Mouse (Mus musculus): ENCODE measurements around the gene Avpr2. TPM values are rescaled to one million over a fixed set of nuclear protein-coding genes. Genes with fewer than 3 reads are reported as not detected.
A peak's percentile ranks its signal among the peaks of the same experiment; 100 is the strongest.

The Avpr2 gene
- 0.24 and 0.26 TPM in 2 replicates for polyA plus RNA-seq (2015; fragmentation: Nextera tagmentation; extraction: Ambion mirVana)

GRCm38 (mm10) chrX:73891551-73892152 lies at the start of gene Avpr2:
Avpr2 (plus strand) TSS chrX:73892102.
- H3K9ac ChIP-seq, result no peak within 1 kb of the TSS
- H3K4me1 ChIP-seq, result no peaks in the 10 kb centered on the region
- no peak for ATAC-seq (ENCODE audit: insufficient number of reproducible peaks, low FRiP score, low TSS enrichment, low read depth)
- no peaks in the 10 kb centered on the region for H3K9me3 ChIP-seq
- H3K4me3 ChIP-seq, result no peak within 1 kb of the TSS
- H3K4me2 ChIP-seq, result no peak within 1 kb of the TSS
- 0 out of 2 replicates have a peak, but pooled peaks cover 5% of the 10 kb centered on the region for H3K27me3 ChIP-seq
- H3K27ac ChIP-seq, result no peak within 1 kb of the TSS
- WGBS, result 65% methylated on average over 6 of the region's 6 CpGs
- no peaks in the 10 kb centered on the region for H3K36me3 ChIP-seq

GRCm38 (mm10) chrX:73854326-73855086 lies 37.4 kb upstream of the Avpr2 start:
- Histone ChIP-seq H3K27ac (no peak overlapping the region), H3K4me2 (no peak overlapping the region), H3K4me3 (no peak overlapping the region), H3K4me1 (no peaks in the 10 kb centered on the region), H3K9ac (no peak overlapping the region), H3K9me3 (no peaks in the 10 kb centered on the region), H3K27me3 (no peaks in the 10 kb centered on the region), H3K36me3 (no peaks in the 10 kb centered on the region)
- ATAC-seq (ENCODE audit: insufficient number of reproducible peaks, low FRiP score, low TSS enrichment, low read depth), result no peak
- WGBS, result 86% methylated on average over 8 of the region's 9 CpGs

- Histone ChIP-seq H3K36me3 (no peaks in the 10 kb centered on the region), H3K9me3 (no peaks in the 10 kb centered on the region), H3K4me1 (no peaks in the 10 kb centered on the region), H3K4me3 (no peak overlapping the region), H3K9ac (no peak overlapping the region), H3K27me3 (no peaks in the 10 kb centered on the region), H3K27ac (no peak overlapping the region), H3K4me2 (no peak overlapping the region)
- ATAC-seq (ENCODE audit: insufficient number of reproducible peaks, low FRiP score, low TSS enrichment, low read depth), result no peak
- WGBS, result 67% methylated on average over 3 of the region's 3 CpGs
These were observed 36.9 kb upstream of the Avpr2 start for GRCm38 (mm10) chrX:73855087-73855408.

- H3K4me2 ChIP-seq, result no peak overlapping the region
- no peak for ATAC-seq (ENCODE audit: insufficient number of reproducible peaks, low FRiP score, low TSS enrichment, low read depth)
- H3K4me1 ChIP-seq, result no peaks in the 10 kb centered on the region
- no peak overlapping the region for H3K27ac ChIP-seq
- H3K36me3 ChIP-seq, result no peaks in the 10 kb centered on the region
- no peaks in the 10 kb centered on the region for H3K9me3 ChIP-seq
- no peak overlapping the region for H3K4me3 ChIP-seq
- H3K27me3 ChIP-seq, result no peaks in the 10 kb centered on the region
- no peak overlapping the region for H3K9ac ChIP-seq
- WGBS, result 46% methylated on average over 3 of the region's 3 CpGs
These were observed 27.2 kb upstream of the Avpr2 start for GRCm38 (mm10) chrX:73864692-73865091.

GRCm38 (mm10) chrX:73867256-73867655 lies 24.6 kb upstream of the Avpr2 start:
- WGBS, result 22% methylated on average over 3 of the region's 3 CpGs
- Histone ChIP-seq H3K9me3 (no peaks in the 10 kb centered on the region), H3K4me2 (no peak overlapping the region), H3K27ac (no peak overlapping the region), H3K9ac (no peak overlapping the region), H3K4me1 (no peaks in the 10 kb centered on the region), H3K27me3 (no peaks in the 10 kb centered on the region), H3K4me3 (no peak overlapping the region), H3K36me3 (no peaks in the 10 kb centered on the region)
- no peak for ATAC-seq (ENCODE audit: insufficient number of reproducible peaks, low FRiP score, low TSS enrichment, low read depth)

GRCm38 (mm10) chrX:73867852-73868251 lies 24.1 kb upstream of the Avpr2 start:
- Histone ChIP-seq H3K4me2 (no peak overlapping the region), H3K27ac (no peak overlapping the region), H3K4me3 (no peak overlapping the region), H3K36me3 (no peaks in the 10 kb centered on the region), H3K27me3 (no peaks in the 10 kb centered on the region), H3K9me3 (no peaks in the 10 kb centered on the region), H3K4me1 (no peaks in the 10 kb centered on the region), H3K9ac (no peak overlapping the region)
- ATAC-seq (ENCODE audit: insufficient number of reproducible peaks, low FRiP score, low TSS enrichment, low read depth), result no peak
- 63% methylated on average over 1 of the region's 1 CpGs for WGBS

DNA sequence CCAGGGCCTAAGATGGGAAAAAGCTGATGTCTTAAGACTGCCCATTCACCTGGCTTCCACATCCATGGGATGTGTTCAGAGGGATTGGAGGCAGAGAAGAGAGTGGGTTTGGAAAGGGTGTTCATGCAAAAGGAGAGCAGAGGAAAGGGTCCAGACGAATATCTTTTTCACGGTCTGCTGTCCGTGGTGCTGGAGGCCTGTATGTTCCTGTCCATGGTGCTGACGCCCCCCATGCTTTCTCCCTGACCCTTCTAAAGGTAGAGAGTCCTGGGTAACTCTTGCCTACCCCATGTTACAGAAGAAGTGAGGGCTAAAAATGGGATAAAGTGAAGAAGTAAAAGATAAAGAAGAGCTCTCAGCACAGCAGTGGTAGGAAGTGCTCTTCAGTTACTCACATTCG lies 22.6 kb upstream of the Avpr2 start:
- Histone ChIP-seq H3K27me3 (no peaks in the 10 kb centered on the region), H3K4me2 (no peak overlapping the region), H3K4me3 (no peak overlapping the region), H3K36me3 (no peaks in the 10 kb centered on the region), H3K4me1 (no peaks in the 10 kb centered on the region), H3K9ac (no peak overlapping the region), H3K9me3 (no peaks in the 10 kb centered on the region), H3K27ac (no peak overlapping the region)
- WGBS, result 13% methylated on average over 5 of the region's 5 CpGs
- ATAC-seq (ENCODE audit: insufficient number of reproducible peaks, low FRiP score, low TSS enrichment, low read depth), result no peak

DNA sequence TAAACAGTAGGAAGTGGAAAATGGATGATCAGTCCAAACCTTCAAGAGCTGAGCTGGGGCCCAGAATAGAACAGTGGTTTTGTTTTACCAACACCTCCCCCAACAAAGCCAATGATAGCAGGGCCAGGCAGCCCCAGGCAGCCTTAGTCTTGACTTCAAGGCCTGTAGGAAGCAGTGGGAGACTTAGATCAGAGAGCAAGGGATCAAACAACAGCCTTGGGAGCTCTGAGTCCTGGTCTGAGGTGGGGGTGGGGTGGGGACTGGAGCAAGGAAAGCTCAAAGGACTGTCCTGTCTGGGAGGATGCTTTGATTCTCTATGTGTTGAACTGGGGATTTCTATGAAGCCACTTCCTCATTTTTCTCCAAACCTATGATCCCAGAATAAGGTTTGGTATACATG lies 20.4 kb upstream of the Avpr2 start:
- Histone ChIP-seq H3K9ac (no peak overlapping the region), H3K27me3 (no peaks in the 10 kb centered on the region), H3K36me3 (no peaks in the 10 kb centered on the region), H3K4me3 (no peak overlapping the region), H3K27ac (no peak overlapping the region), H3K4me1 (no peaks in the 10 kb centered on the region), H3K9me3 (no peaks in the 10 kb centered on the region), H3K4me2 (no peak overlapping the region)
- ATAC-seq (ENCODE audit: insufficient number of reproducible peaks, low FRiP score, low TSS enrichment, low read depth), result no peak

- no peak overlapping the region for H3K4me3 ChIP-seq
- no peak overlapping the region for H3K4me2 ChIP-seq
- WGBS, result 58% methylated on average over 1 of the region's 1 CpGs
- H3K4me1 ChIP-seq, result no peaks in the 10 kb centered on the region
- no peaks in the 10 kb centered on the region for H3K27me3 ChIP-seq
- no peak for ATAC-seq (ENCODE audit: insufficient number of reproducible peaks, low FRiP score, low TSS enrichment, low read depth)
- no peak overlapping the region for H3K9ac ChIP-seq
- no peaks in the 10 kb centered on the region for H3K9me3 ChIP-seq
- no peaks in the 10 kb centered on the region for H3K36me3 ChIP-seq
- H3K27ac ChIP-seq, result no peak overlapping the region
These were observed 19.9 kb upstream of the Avpr2 start for GRCm38 (mm10) chrX:73871956-73872355.

- 73% methylated on average over 2 of the region's 2 CpGs for WGBS
- Histone ChIP-seq H3K4me2 (no peak overlapping the region), H3K4me3 (no peak overlapping the region), H3K27ac (no peak overlapping the region), H3K9ac (no peak overlapping the region), H3K27me3 (peaks cover 19% of the 10 kb centered on the region), H3K4me1 (0 out of 2 replicates have a peak, but pooled peaks cover 6% of the 10 kb centered on the region), H3K36me3 (no peaks in the 10 kb centered on the region), H3K9me3 (no peaks in the 10 kb centered on the region)
- no peak for ATAC-seq (ENCODE audit: insufficient number of reproducible peaks, low FRiP score, low TSS enrichment, low read depth)
These were observed 16.0 kb upstream of the Avpr2 start for GRCm38 (mm10) chrX:73875881-73876280.

- peaks cover 22% of the 10 kb centered on the region for H3K27me3 ChIP-seq
- no peak for ATAC-seq (ENCODE audit: insufficient number of reproducible peaks, low FRiP score, low TSS enrichment, low read depth)
These were observed 14.9 kb upstream of the Avpr2 start for GRCm38 (mm10) chrX:73877014-73877413.

DNA sequence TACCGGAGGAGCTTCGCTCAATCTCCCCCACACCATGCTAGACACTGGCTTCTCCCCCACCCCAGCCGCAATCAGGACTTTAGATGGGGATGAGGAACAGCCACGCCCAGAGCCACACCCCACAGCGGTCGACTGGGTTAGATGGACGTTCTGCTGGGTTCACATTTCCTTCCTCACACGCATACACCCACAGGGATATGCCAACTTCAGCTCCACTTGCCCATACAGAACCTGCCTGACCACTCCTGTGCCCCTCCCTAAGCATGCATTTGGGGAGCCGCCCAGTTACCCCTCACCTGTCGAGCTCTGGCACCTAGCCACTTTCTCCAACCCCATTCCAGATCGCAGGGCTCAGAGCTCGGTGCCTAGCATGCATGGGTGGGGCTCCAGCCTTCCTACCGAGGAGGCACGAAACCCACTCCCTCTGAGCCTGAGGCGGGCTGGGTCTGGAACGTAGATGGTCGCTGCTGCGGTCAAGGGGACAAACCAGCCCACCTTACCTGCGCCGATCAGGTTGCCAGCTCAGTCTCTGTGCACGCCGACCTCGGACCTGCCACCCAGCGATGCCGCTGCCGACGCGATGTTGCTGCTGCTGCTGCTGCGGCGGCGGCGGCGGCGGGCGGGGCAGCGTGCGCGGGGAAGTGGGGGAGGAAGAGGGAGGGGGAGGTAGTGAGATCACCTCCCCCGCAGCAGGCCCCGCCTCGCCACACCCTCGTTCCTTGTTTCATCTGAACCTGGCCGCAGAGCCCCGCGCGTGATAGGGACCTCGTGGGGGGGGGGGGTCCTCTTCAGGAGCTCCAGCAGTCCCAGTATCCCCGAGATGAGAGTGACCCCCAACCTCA lies 11.5 kb upstream of the Avpr2 start:
- peak overlapping the region; percentile 70 for H3K4me2 ChIP-seq
- no peak overlapping the region for H3K27ac ChIP-seq
- ATAC-seq (ENCODE audit: insufficient number of reproducible peaks, low FRiP score, low TSS enrichment, low read depth), result no peak
- H3K9me3 ChIP-seq, result no peaks in the 10 kb centered on the region
- 0 out of 2 replicates have a peak, but pooled peaks cover 6% of the 10 kb centered on the region for H3K4me1 ChIP-seq
- WGBS, result 20% methylated on average over 31 of the region's 48 CpGs
- no peaks in the 10 kb centered on the region for H3K36me3 ChIP-seq
- no peak overlapping the region for H3K9ac ChIP-seq
- peaks cover 22% of the 10 kb centered on the region for H3K27me3 ChIP-seq
- peak overlapping the region; percentile 41 for H3K4me3 ChIP-seq

More at GRCm38 (mm10) chrX:73877014-73877413, 14.9 kb upstream of the Avpr2 start:
- Histone ChIP-seq H3K9me3 (no peaks in the 10 kb centered on the region), H3K4me2 (no peak overlapping the region), H3K4me1 (0 out of 2 replicates have a peak, but pooled peaks cover 6% of the 10 kb centered on the region), H3K36me3 (no peaks in the 10 kb centered on the region), H3K27ac (no peak overlapping the region), H3K9ac (no peak overlapping the region), H3K4me3 (no peak overlapping the region)
- WGBS, result 57% methylated on average over 1 of the region's 1 CpGs
